Mouse (Mus musculus) kidney, embryonic 15.5 days (tissue): ENCODE results near the gene Lenep. TPM values are rescaled to one million over a fixed set of nuclear protein-coding genes. Genes with fewer than 3 reads are reported as not detected.

Source experiments
- ATAC-seq: fragments of 200-750 bp; cut with Nextera tagmentation; replicated peaks from 2 replicates; pipeline ENCODE4 v1.8.0; 2017; ENCODE audit warnings: moderate TSS enrichment; ENCODE audit not compliant: low FRiP score
- H3K27ac ChIP-seq: fragments of 300-500 bp; sonication (generic); 2 replicates; pipeline ENCODE4 v1.5.1; 2015; ENCODE audit warnings: mild to moderate bottlenecking, inconsistent platforms
- H3K27me3 ChIP-seq: fragments of 300-500 bp; sonication (generic); 2 replicates; pipeline ENCODE4 v1.6.1; 2015; ENCODE audit warnings: inconsistent platforms
- H3K36me3 ChIP-seq: fragments of 300-500 bp; sonication (generic); 2 replicates; pipeline ENCODE4 v1.6.1; 2015; ENCODE audit warnings: inconsistent platforms
- H3K4me1 ChIP-seq: fragments of 300-500 bp; sonication (generic); 2 replicates; pipeline ENCODE4 v1.6.1; 2015; ENCODE audit warnings: inconsistent platforms
- H3K4me2 ChIP-seq: fragments of 300-500 bp; sonication (generic); 2 replicates; pipeline ENCODE4 v1.6.1; 2015; ENCODE audit warnings: moderate library complexity, mild to moderate bottlenecking, inconsistent platforms
- H3K4me3 ChIP-seq: fragments of 300-500 bp; sonication (generic); replicated peaks from 2 replicates; pipeline ENCODE4 v1.5.1; 2015; ENCODE audit warnings: mild to moderate bottlenecking, inconsistent platforms
- H3K9ac ChIP-seq: fragments of 300-500 bp; sonication (generic); 2 replicates; pipeline ENCODE4 v1.6.1; 2015; ENCODE audit warnings: mild to moderate bottlenecking, inconsistent platforms
- H3K9me3 ChIP-seq: fragments of 300-500 bp; sonication (generic); replicated peaks from 2 replicates; pipeline ENCODE4 v1.6.1; 2016; ENCODE audit warnings: inconsistent platforms
- WGBS: fragments of 180-500 bp; shearing (Covaris S2); methylation state at CpG from one replicate; pipeline ENCODE4 v1.1.7; 2015; ENCODE audit warnings: mixed read lengths; 5-methylcytosine and 5-hydroxymethylcytosine counted together
- polyA plus RNA-seq: library from polyadenylated mRNA; unstranded; fragments of >200 nt; fragmentation: Nextera tagmentation; extraction: Ambion mirVana; gene quantifications from 2 replicates; pipeline ENCODE4 v1.2.1, GENCODE M21; 2015

Lenep gene
- 0.14 TPM in 1 of 2 replicates, not detected in the other for polyA plus RNA-seq

GRCm38 (mm10) chr3:89402693-89403092, at the start of gene Lenep:
Gene Lenep, minus strand, starts transcription at chr3:89402793.
- Histone ChIP-seq H3K4me3 (no peak within 1 kb of the TSS), H3K36me3 (peaks cover 50% of the 10 kb centered on the region), H3K27me3 (no peaks in the 10 kb centered on the region), H3K9ac (0 out of 2 replicates have a peak within 1 kb of the TSS, but pooled peaks have one; percentile 4), H3K4me1 (no peaks in the 10 kb centered on the region), H3K27ac (no peak within 1 kb of the TSS), H3K4me2 (no peak within 1 kb of the TSS), H3K9me3 (no peaks in the 10 kb centered on the region)
- 82% methylated on average over 5 of the region's 5 CpGs for WGBS
- ATAC-seq: no peak

- ATAC-seq: no peak
- 83% methylated on average over 1 of the region's 1 CpGs for WGBS
- no peak overlapping the region for H3K27ac ChIP-seq
These were observed 49.3 kb upstream of the Lenep start for GRCm38 (mm10) chr3:89451916-89452315.

GRCm38 (mm10) chr3:89449541-89449940, 46.9 kb upstream of the Lenep start:
- Histone ChIP-seq H3K4me3 (no peak overlapping the region), H3K27ac (0 out of 2 replicates have a peak overlapping the region, but pooled peaks have one; percentile 43), H3K9ac (no peak overlapping the region), H3K36me3 (peaks cover 25% of the 10 kb centered on the region), H3K4me2 (no peak overlapping the region), H3K9me3 (no peaks in the 10 kb centered on the region), H3K4me1 (peaks cover 28% of the 10 kb centered on the region), H3K27me3 (no peaks in the 10 kb centered on the region)
- WGBS: 49% methylated on average over 7 of the region's 7 CpGs
- ATAC-seq: peak; percentile 75

More at GRCm38 (mm10) chr3:89451916-89452315, 49.3 kb upstream of the Lenep start:
- Histone ChIP-seq H3K4me1 (peaks cover 33% of the 10 kb centered on the region), H3K9me3 (no peaks in the 10 kb centered on the region), H3K9ac (0 out of 2 replicates have a peak overlapping the region, but pooled peaks have one; percentile 10), H3K27me3 (no peaks in the 10 kb centered on the region), H3K36me3 (peaks cover 4% of the 10 kb centered on the region), H3K4me2 (no peak overlapping the region), H3K4me3 (no peak overlapping the region)

- Histone ChIP-seq H3K36me3 (peaks cover 29% of the 10 kb centered on the region), H3K4me3 (no peak overlapping the region), H3K27ac (peak overlapping the region; percentile 43), H3K9me3 (no peaks in the 10 kb centered on the region), H3K4me2 (no peak overlapping the region), H3K4me1 (peaks cover 25% of the 10 kb centered on the region), H3K9ac (no peak overlapping the region), H3K27me3 (no peaks in the 10 kb centered on the region)
- peak; percentile 19; the same call in 1 of the 2 replicates for ATAC-seq
- WGBS: 56% methylated on average over 13 of the region's 13 CpGs
These were observed 46.3 kb upstream of the Lenep start for GRCm38 (mm10) chr3:89448720-89449537.

- H3K9ac ChIP-seq: no peak overlapping the region
- ATAC-seq: no peak
- H3K27ac ChIP-seq: no peak overlapping the region
- 96% methylated on average over 2 of the region's 2 CpGs for WGBS
- H3K27me3 ChIP-seq: no peaks in the 10 kb centered on the region
- no peak overlapping the region for H3K4me3 ChIP-seq
- H3K36me3 ChIP-seq: peaks cover 17% of the 10 kb centered on the region
- H3K9me3 ChIP-seq: no peaks in the 10 kb centered on the region
- no peak overlapping the region for H3K4me2 ChIP-seq
- H3K4me1 ChIP-seq: peaks cover 20% of the 10 kb centered on the region
These were observed 38.1 kb upstream of the Lenep start for GRCm38 (mm10) chr3:89440691-89441090.

GRCm38 (mm10) chr3:89437269-89437668, 34.7 kb upstream of the Lenep start:
- Histone ChIP-seq H3K27ac (peak overlapping the region; percentile 83), H3K36me3 (peaks cover 38% of the 10 kb centered on the region), H3K4me2 (peak overlapping the region; percentile 63), H3K9ac (peak overlapping the region; percentile 57), H3K27me3 (no peaks in the 10 kb centered on the region), H3K4me3 (peak overlapping the region; percentile 55), H3K4me1 (peaks cover 20% of the 10 kb centered on the region), H3K9me3 (no peaks in the 10 kb centered on the region)
- ATAC-seq: no peak
- 29% methylated on average over 5 of the region's 5 CpGs for WGBS

GRCm38 (mm10) chr3:89436176-89437113, 33.9 kb upstream of the Lenep start, which contains the start of gene Pbxip1:
Gene Pbxip1, plus strand, starts transcription at chr3:89436706.
- ATAC-seq: peak; percentile 89
- Histone ChIP-seq H3K27ac (peak within 1 kb of the TSS; percentile 83), H3K27me3 (no peaks in the 10 kb centered on the region), H3K9me3 (no peaks in the 10 kb centered on the region), H3K4me3 (peak within 1 kb of the TSS; percentile 55), H3K4me2 (peak within 1 kb of the TSS; percentile 63), H3K9ac (peak within 1 kb of the TSS; percentile 57), H3K36me3 (peaks cover 41% of the 10 kb centered on the region), H3K4me1 (peaks cover 24% of the 10 kb centered on the region)
- WGBS: 4% methylated on average over 16 of the region's 16 CpGs

GRCm38 (mm10) chr3:89435041-89435440, 32.4 kb upstream of the Lenep start:
- no peak overlapping the region for H3K4me2 ChIP-seq
- no peaks in the 10 kb centered on the region for H3K9me3 ChIP-seq
- H3K4me3 ChIP-seq: no peak overlapping the region
- no peak overlapping the region; the same call in 1 of the 2 replicates for H3K27ac ChIP-seq
- WGBS: 77% methylated on average over 7 of the region's 7 CpGs
- no peak for ATAC-seq
- H3K36me3 ChIP-seq: peaks cover 41% of the 10 kb centered on the region
- H3K9ac ChIP-seq: no peak overlapping the region
- peaks cover 30% of the 10 kb centered on the region for H3K4me1 ChIP-seq
- no peaks in the 10 kb centered on the region for H3K27me3 ChIP-seq

GRCm38 (mm10) chr3:89434532-89434931, 31.9 kb upstream of the Lenep start:
- H3K4me1 ChIP-seq: peaks cover 30% of the 10 kb centered on the region
- 86% methylated on average over 11 of the region's 11 CpGs for WGBS
- H3K27ac ChIP-seq: no peak overlapping the region
- H3K9ac ChIP-seq: no peak overlapping the region
- H3K27me3 ChIP-seq: no peaks in the 10 kb centered on the region
- no peak overlapping the region for H3K4me3 ChIP-seq
- no peak for ATAC-seq
- no peaks in the 10 kb centered on the region for H3K9me3 ChIP-seq
- no peak overlapping the region for H3K4me2 ChIP-seq
- peaks cover 38% of the 10 kb centered on the region for H3K36me3 ChIP-seq

GRCm38 (mm10) chr3:89432606-89433005, 30.0 kb upstream of the Lenep start:
- no peak overlapping the region for H3K4me2 ChIP-seq
- no peak overlapping the region for H3K4me3 ChIP-seq
- ATAC-seq: no peak
- peaks cover 47% of the 10 kb centered on the region for H3K36me3 ChIP-seq
- H3K27ac ChIP-seq: no peak overlapping the region
- H3K27me3 ChIP-seq: no peaks in the 10 kb centered on the region
- H3K4me1 ChIP-seq: peaks cover 22% of the 10 kb centered on the region
- no peaks in the 10 kb centered on the region for H3K9me3 ChIP-seq
- WGBS: 92% methylated on average over 8 of the region's 8 CpGs
- no peak overlapping the region for H3K9ac ChIP-seq

GRCm38 (mm10) chr3:89430171-89431159, 27.9 kb upstream of the Lenep start, which contains the start of gene Pygo2:
Gene Pygo2, plus strand, starts transcription at chr3:89430214.
- peak within 1 kb of the TSS; percentile 80 for H3K4me2 ChIP-seq
- H3K36me3 ChIP-seq: peaks cover 67% of the 10 kb centered on the region
- peak within 1 kb of the TSS; percentile 99 for H3K4me3 ChIP-seq
- no peaks in the 10 kb centered on the region for H3K9me3 ChIP-seq
- peaks cover 10% of the 10 kb centered on the region for H3K4me1 ChIP-seq
- no peaks in the 10 kb centered on the region for H3K27me3 ChIP-seq
- peak within 1 kb of the TSS; percentile 99 for H3K9ac ChIP-seq
- ATAC-seq: peak; percentile 99
- H3K27ac ChIP-seq: peak within 1 kb of the TSS; percentile 96
- WGBS: 2% methylated on average over 68 of the region's 68 CpGs
